Mouse (Mus musculus) left cerebral cortex, adult 11 months (tissue): Measurements from ENCODE around the gene Kcnk7.
A peak's percentile ranks its signal among the peaks of the same experiment; 100 is the strongest.

Experiments used
- DNase-seq: peaks from one replicate; pipeline ENCODE4 v3.0.0; 2022; ENCODE audit warnings: low spot score

The Kcnk7 gene

DNA sequence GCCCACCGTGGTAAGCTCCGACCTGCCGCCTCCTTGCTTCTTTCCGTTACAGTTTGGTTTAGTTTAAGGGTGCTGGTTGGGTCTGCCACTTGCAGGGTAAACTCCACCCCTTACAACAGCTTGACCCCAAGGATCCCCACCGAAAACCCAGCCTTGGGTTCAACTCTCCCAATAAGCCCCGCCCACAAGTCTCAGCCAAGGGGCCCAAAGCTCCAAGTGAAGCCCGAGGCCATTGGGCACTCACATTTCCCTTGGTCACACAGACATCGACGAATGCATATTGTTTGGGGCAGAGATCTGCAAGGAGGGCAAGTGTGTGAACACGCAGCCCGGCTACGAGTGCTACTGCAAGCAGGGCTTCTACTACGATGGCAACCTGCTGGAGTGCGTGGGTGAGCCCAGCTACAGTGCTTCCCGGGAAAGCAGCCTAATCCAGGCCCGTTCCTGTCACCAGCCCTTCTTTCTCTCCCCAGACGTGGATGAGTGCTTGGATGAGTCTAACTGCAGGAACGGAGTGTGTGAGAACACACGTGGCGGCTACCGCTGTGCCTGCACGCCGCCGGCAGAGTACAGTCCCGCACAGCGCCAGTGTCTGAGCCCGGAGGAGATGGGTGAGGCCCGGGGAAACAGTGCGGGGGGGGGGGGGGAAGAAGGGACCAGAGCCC lies 52.3 kb downstream of the Kcnk7 start:
- peak; percentile 78 for DNase-seq
